Mouse (Mus musculus): ENCODE results near the gene Srsf11. TPM values are rescaled to one million over a fixed set of nuclear protein-coding genes. Genes with fewer than 3 reads are reported as not detected.

The Srsf11 gene
- polyA plus RNA-seq, 1 experiment from 2014 or later: 315 TPM

DNA sequence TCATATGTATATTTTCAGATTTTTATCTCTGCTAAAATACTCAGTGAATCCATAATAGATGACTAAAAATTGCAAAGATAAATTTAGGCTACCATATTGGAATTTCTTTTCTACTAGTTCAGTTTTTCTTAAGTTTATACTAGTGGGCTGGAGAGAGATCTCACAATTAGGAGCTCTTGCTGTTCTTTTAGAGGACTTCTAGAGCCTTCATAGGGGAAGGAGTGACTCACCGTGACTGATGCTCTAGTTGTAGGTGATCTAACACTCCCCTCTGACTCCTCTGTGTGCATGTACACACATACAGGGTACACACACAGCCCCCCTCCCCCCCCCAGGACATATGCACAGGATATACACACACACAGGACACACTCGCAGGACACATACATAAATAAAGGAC, 65.3 kb downstream of the Srsf11 start:
- ATAC-seq (replicated peaks): no peak
- H3K9ac ChIP-seq (replicated peaks): no peak overlapping the region
- 90% methylated on average over 2 of the region's 2 CpGs for WGBS

More for the DNA sequence above, 65.3 kb downstream of the Srsf11 start:
- Histone ChIP-seq H3K4me3 (no peak overlapping the region), H3K4me1 (no peaks in the 10 kb centered on the region), H3K27me3 (no peaks in the 10 kb centered on the region), H3K4me2 (replicated peaks) (no peak overlapping the region), H3K9me3 (no peaks in the 10 kb centered on the region), H3K27ac (replicated peaks) (no peak overlapping the region), H3K36me3 (peaks cover 5% of the 10 kb centered on the region; the same call in 1 of the 2 replicates)

Other genes with a start within 250 kb of the Srsf11 start
- gene Cth, start 111.6 kb downstream of the Srsf11 start, polyA plus RNA-seq (2015; fragmentation: Nextera tagmentation; extraction: Ambion mirVana): 3.5 and 3.7 TPM in 2 replicates
- gene Ankrd13c, start 89.4 kb downstream of the Srsf11 start, polyA plus RNA-seq (2015; fragmentation: Nextera tagmentation; extraction: Ambion mirVana): 24.6 and 25.3 TPM in 2 replicates
- gene Lrrc40, start within 50 bp of the Srsf11 start, polyA plus RNA-seq (2015; fragmentation: Nextera tagmentation; extraction: Ambion mirVana): 59.9 and 65.2 TPM in 2 replicates